Mouse (Mus musculus) limb, embryonic 13.5 days (tissue): ENCODE results near the gene Igbp1. TPM values are rescaled to one million over a fixed set of nuclear protein-coding genes. Genes with fewer than 3 reads are reported as not detected.

Source experiments
- ATAC-seq: fragments of 200-750 bp; cut with Nextera tagmentation; 2 replicates; pipeline ENCODE4 v1.8.0; 2017; ENCODE audit warnings: low read depth, moderate number of reproducible peaks, moderate TSS enrichment; ENCODE audit not compliant: low FRiP score
- H3K27ac ChIP-seq: fragments of 300-500 bp; sonication (generic); 2 replicates; pipeline ENCODE4 v1.5.1; 2015; ENCODE audit warnings: inconsistent platforms, mild to moderate bottlenecking, moderate library complexity
- H3K27me3 ChIP-seq: fragments of 300-500 bp; sonication (generic); 2 replicates; pipeline ENCODE4 v1.6.1; 2015; ENCODE audit warnings: mild to moderate bottlenecking, inconsistent platforms
- H3K36me3 ChIP-seq: fragments of 300-500 bp; sonication (generic); 2 replicates; pipeline ENCODE4 v1.6.1; 2015; ENCODE audit warnings: inconsistent platforms, mild to moderate bottlenecking, moderate library complexity
- H3K4me1 ChIP-seq: fragments of 300-500 bp; sonication (generic); 2 replicates; pipeline ENCODE4 v1.6.1; 2015; ENCODE audit warnings: inconsistent platforms
- H3K4me2 ChIP-seq: fragments of 300-500 bp; sonication (generic); replicated peaks from 2 replicates; pipeline ENCODE4 v1.6.1; 2015; ENCODE audit warnings: inconsistent platforms, mild to moderate bottlenecking, moderate library complexity
- H3K4me3 ChIP-seq: fragments of 300-500 bp; sonication (generic); 2 replicates; pipeline ENCODE4 v1.5.1; 2015; ENCODE audit warnings: moderate library complexity, mild to moderate bottlenecking, inconsistent platforms
- H3K9ac ChIP-seq: fragments of 300-500 bp; sonication (generic); 2 replicates; pipeline ENCODE4 v1.6.1; 2015; ENCODE audit warnings: mild to moderate bottlenecking, inconsistent platforms
- H3K9me3 ChIP-seq: fragments of 300-500 bp; sonication (generic); 2 replicates; pipeline ENCODE4 v1.6.1; 2016; ENCODE audit warnings: inconsistent platforms
- WGBS: fragments of 180-500 bp; shearing (Covaris S2); methylation state at CpG from one replicate; pipeline ENCODE4 v1.1.7; 2015; 5-methylcytosine and 5-hydroxymethylcytosine counted together
- polyA plus RNA-seq: library from polyadenylated mRNA; unstranded; fragments of >200 nt; fragmentation: Nextera tagmentation; extraction: Ambion mirVana; gene quantifications from 2 replicates; pipeline ENCODE4 v1.2.1, GENCODE M21; 2015

Gene Igbp1
- polyA plus RNA-seq, result 37.2 and 40.7 TPM in 2 replicates

DNA sequence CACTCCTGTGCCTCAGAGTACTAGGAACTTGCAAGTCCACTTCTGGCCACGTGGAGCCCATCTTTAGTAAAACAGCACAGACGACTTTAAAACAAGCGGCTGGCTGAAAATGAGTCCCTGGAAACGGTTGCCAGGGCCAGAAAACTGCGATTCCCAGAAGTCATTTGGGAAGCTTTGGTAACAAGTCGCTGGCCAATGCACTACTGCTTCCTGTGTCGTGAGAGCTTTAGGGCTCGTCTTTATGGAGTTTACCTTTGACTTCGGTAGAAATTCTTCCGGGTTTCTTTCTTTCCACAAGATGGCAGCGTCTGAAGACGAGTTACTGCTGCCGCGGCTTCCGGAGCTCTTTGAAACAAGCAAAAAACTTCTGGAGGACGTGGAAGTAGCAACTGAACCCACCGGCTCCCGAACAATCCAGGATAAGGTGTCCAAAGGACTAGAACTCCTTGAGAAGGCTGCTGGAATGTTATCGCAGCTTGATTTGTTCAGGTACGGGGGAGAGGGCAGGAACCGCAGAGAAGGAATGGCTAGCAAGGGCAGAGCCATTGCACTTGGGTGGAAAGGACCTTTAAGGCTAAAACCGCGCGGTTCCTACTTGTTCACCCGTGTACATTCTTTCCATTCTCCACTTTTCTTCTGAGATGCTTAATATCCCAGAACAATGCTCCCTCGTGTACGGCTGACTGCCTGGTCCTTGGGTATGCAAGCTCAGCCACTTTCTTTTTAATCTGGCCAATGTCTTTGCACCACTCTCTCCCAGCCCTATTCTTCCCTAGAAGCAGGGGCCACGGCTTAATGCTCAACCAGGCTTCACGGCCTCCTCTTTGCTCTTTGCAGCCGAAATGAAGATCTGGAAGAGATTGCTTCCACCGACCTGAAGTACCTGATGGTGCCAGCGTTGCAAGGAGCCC is at the start of gene Igbp1:
TSS of gene Igbp1 (plus strand) at position 224 of the 911 bp plus-strand sequence.
- H3K9me3 ChIP-seq, result no peaks in the 10 kb centered on the region
- H3K4me1 ChIP-seq, result peaks cover 8% of the 10 kb centered on the region; the same call in 1 of the 2 replicates
- peak within 1 kb of the TSS; percentile 65 for H3K4me2 ChIP-seq
- peaks cover 21% of the 10 kb centered on the region; the same call in 1 of the 2 replicates for H3K27me3 ChIP-seq
- 16% methylated on average over 32 of the region's 32 CpGs for WGBS
- H3K9ac ChIP-seq, result peak within 1 kb of the TSS; percentile 71
- H3K4me3 ChIP-seq, result peak within 1 kb of the TSS; percentile 61
- peak; percentile 98 for ATAC-seq
- peak within 1 kb of the TSS; percentile 61; the same call in 1 of the 2 replicates for H3K27ac ChIP-seq
- peaks cover 15% of the 10 kb centered on the region for H3K36me3 ChIP-seq

DNA sequence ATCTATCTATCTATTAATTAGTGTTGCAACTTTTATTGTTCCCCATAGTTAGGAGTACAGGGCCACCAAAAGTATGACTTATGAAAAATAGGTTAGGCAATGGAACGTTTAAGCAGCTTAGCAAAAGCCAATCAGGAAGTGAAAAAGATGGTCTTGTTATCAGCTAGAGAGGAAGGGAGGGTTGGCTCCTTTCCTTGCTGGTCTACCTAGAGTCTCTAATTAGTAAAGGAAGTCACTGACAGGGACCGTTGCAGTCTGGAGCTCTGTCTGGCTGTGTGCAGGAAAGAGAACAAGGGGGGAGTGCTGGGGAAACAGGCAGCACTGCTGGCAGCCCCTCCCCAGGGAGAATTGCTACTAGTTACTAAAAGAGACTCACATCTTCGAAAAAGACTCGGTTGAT is 26.0 kb upstream of the Igbp1 start:
- Histone ChIP-seq H3K4me2 (no peak overlapping the region), H3K9me3 (no peaks in the 10 kb centered on the region), H3K27me3 (peaks cover 35% of the 10 kb centered on the region), H3K27ac (no peak overlapping the region), H3K4me3 (no peak overlapping the region), H3K4me1 (no peaks in the 10 kb centered on the region), H3K36me3 (no peaks in the 10 kb centered on the region), H3K9ac (no peak overlapping the region)
- no peak for ATAC-seq
- WGBS, result 76% methylated on average over 4 of the region's 4 CpGs

GRCm38 (mm10) chrX:100470126-100470525 is 24.0 kb upstream of the Igbp1 start:
- H3K4me3 ChIP-seq, result no peak overlapping the region
- no peaks in the 10 kb centered on the region for H3K4me1 ChIP-seq

DNA sequence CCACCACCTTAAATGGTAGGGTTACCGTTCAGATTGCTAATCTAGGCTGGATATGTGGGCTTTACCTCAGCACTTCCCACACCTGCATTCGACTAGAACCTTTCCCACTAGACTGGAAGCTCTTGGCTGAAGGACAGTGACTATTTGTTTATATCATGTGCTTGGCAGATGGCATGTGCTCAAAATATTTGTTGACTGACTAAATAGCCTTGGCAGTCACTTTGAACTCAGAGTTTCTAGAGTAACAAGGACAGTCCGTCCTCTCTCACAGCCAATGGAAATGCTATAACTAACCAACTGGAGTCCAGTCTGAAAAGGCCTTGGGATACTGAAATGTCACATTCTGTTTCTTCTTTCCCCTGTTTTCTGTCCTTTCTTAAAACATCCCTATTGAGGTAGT is 22.6 kb upstream of the Igbp1 start:
- H3K4me1 ChIP-seq, result no peaks in the 10 kb centered on the region
- H3K36me3 ChIP-seq, result no peaks in the 10 kb centered on the region
- H3K27ac ChIP-seq, result no peak overlapping the region
- peaks cover 54% of the 10 kb centered on the region for H3K27me3 ChIP-seq
- H3K4me3 ChIP-seq, result no peak overlapping the region
- H3K9me3 ChIP-seq, result no peaks in the 10 kb centered on the region
- no peak overlapping the region for H3K4me2 ChIP-seq
- no peak for ATAC-seq
- 83% methylated on average over 3 of the region's 3 CpGs for WGBS
- H3K9ac ChIP-seq, result no peak overlapping the region

More at GRCm38 (mm10) chrX:100470126-100470525, 24.0 kb upstream of the Igbp1 start:
- no peaks in the 10 kb centered on the region for H3K9me3 ChIP-seq
- H3K27me3 ChIP-seq, result peaks cover 45% of the 10 kb centered on the region
- H3K9ac ChIP-seq, result no peak overlapping the region
- ATAC-seq, result no peak
- no peak overlapping the region for H3K27ac ChIP-seq
- H3K4me2 ChIP-seq, result no peak overlapping the region
- 79% methylated on average over 3 of the region's 3 CpGs for WGBS
- no peaks in the 10 kb centered on the region for H3K36me3 ChIP-seq

DNA sequence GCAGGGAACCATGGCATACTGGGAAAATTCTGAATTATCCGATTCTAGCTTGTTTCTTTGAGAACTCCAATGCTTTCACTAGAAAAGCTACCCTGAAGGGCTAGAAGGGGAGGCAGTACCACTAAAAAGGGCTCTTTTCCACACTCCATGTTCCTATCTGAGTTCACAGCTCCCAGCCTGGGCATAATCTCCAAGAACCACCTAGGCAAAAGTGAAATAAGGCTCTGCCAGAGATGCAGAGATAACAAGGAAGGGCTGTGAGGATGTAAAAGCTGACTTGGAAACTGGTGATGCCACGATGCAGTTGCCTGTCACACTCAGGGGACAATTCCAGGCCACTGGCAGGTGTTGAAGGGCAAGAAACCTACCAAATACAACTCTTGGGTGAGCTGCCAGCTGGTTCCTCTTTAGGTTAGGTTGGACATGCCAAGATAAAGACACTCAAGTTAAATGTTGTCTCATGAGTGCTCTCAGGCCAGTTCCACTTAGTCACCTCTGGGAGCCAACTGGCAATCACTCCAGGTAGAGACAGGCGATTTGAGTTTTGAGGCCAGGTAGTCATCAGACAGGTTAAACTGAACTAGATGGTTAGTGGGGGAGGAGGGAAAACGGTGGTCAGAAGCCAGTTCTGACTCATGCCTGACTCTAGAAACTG is 18.4 kb upstream of the Igbp1 start:
- Histone ChIP-seq H3K4me2 (no peak overlapping the region), H3K9ac (no peak overlapping the region), H3K27me3 (peaks cover 48% of the 10 kb centered on the region), H3K4me3 (no peak overlapping the region), H3K36me3 (no peaks in the 10 kb centered on the region), H3K27ac (no peak overlapping the region), H3K4me1 (no peaks in the 10 kb centered on the region), H3K9me3 (no peaks in the 10 kb centered on the region)
- WGBS, result 73% methylated on average over 4 of the region's 4 CpGs
- no peak for ATAC-seq

DNA sequence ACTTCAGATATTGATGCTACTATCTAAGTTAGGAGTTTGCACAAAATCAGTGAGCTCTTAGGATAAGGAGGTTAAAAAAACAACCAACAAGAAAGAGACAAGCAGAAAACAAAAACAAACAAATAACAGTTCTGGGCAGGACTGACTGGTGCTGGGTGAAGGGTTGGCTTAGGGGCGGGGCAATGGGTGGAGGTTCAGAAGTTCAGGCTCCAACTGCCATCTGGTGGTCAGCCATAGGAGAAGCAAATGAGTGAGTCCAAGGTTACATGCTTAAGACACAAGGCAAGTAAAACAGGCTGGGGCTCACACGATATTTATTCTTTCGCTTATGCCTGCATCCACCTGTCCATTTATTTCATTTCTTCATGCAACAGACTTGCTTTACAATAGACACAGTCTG is 13.8 kb upstream of the Igbp1 start:
- WGBS, result 30% methylated on average over 3 of the region's 3 CpGs
- no peak overlapping the region for H3K9ac ChIP-seq
- H3K4me1 ChIP-seq, result no peaks in the 10 kb centered on the region
- H3K4me3 ChIP-seq, result no peak overlapping the region
- no peaks in the 10 kb centered on the region for H3K36me3 ChIP-seq
- ATAC-seq, result 0 out of 2 replicates have a peak, but pooled peaks have one; percentile 44
- no peak overlapping the region for H3K27ac ChIP-seq
- H3K4me2 ChIP-seq, result no peak overlapping the region
- no peaks in the 10 kb centered on the region for H3K9me3 ChIP-seq
- H3K27me3 ChIP-seq, result peaks cover 17% of the 10 kb centered on the region; the same call in 1 of the 2 replicates

DNA sequence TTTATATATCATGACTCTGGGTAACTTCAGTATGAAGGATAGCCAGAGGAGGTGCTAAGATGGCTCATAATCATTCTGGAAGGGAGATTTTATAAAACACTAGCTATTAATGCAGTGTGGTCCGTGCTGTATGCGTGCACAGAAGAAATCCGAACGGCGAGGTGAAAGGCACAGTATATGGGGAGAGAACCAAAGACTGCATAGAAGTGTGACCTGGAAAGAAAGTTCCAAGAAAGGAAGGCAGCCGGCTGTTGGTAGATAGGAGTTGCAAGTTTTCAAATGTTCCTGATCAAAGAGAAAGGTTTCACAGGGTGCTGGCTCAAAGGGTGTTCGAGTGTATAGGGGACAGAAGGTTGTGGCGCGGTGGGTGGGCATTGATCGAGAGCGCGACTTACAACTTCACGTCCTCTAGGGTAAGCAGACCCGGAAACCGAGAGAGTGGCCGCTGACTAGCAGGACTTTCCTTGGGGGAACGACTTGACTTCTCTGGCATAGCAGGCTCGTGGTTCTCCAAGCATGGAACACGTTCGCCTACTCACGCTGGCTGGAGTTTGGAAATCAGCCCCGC is 507 bp upstream of the Igbp1 start:
- ATAC-seq, result peak; percentile 65; the same call in 1 of the 2 replicates
- peaks cover 10% of the 10 kb centered on the region for H3K36me3 ChIP-seq

GRCm38 (mm10) chrX:100504175-100504851 is 10.2 kb downstream of the Igbp1 start:
- 85% methylated on average over 5 of the region's 5 CpGs for WGBS
- no peak overlapping the region for H3K9ac ChIP-seq
- peaks cover 13% of the 10 kb centered on the region; the same call in 1 of the 2 replicates for H3K36me3 ChIP-seq
- no peaks in the 10 kb centered on the region for H3K4me1 ChIP-seq
- no peak overlapping the region for H3K27ac ChIP-seq
- H3K27me3 ChIP-seq, result peaks cover 21% of the 10 kb centered on the region; the same call in 1 of the 2 replicates
- no peaks in the 10 kb centered on the region for H3K9me3 ChIP-seq
- no peak for ATAC-seq
- no peak overlapping the region for H3K4me3 ChIP-seq
- H3K4me2 ChIP-seq, result no peak overlapping the region

More for the DNA sequence above, 507 bp upstream of the Igbp1 start:
- Histone ChIP-seq H3K27me3 (peaks cover 22% of the 10 kb centered on the region; the same call in 1 of the 2 replicates), H3K4me1 (peaks cover 8% of the 10 kb centered on the region; the same call in 1 of the 2 replicates), H3K4me3 (peak overlapping the region; percentile 61), H3K9me3 (no peaks in the 10 kb centered on the region), H3K27ac (no peak overlapping the region), H3K9ac (peak overlapping the region; percentile 48), H3K4me2 (peak overlapping the region; percentile 61)
- 18% methylated on average over 22 of the region's 22 CpGs for WGBS

- WGBS, result 90% methylated on average over 4 of the region's 4 CpGs
- Histone ChIP-seq H3K4me2 (no peak overlapping the region), H3K36me3 (peaks cover 14% of the 10 kb centered on the region; the same call in 1 of the 2 replicates), H3K4me3 (no peak overlapping the region), H3K4me1 (no peaks in the 10 kb centered on the region), H3K27ac (no peak overlapping the region), H3K9me3 (no peaks in the 10 kb centered on the region), H3K27me3 (peaks cover 11% of the 10 kb centered on the region; the same call in 1 of the 2 replicates), H3K9ac (no peak overlapping the region)
- no peak for ATAC-seq
Observed at GRCm38 (mm10) chrX:100508164-100508563, 14.1 kb downstream of the Igbp1 start.

GRCm38 (mm10) chrX:100509921-100510320 is 15.8 kb downstream of the Igbp1 start:
- Histone ChIP-seq H3K4me2 (no peak overlapping the region), H3K9me3 (no peaks in the 10 kb centered on the region), H3K27me3 (peaks cover 8% of the 10 kb centered on the region; the same call in 1 of the 2 replicates), H3K4me3 (no peak overlapping the region), H3K4me1 (no peaks in the 10 kb centered on the region), H3K36me3 (peaks cover 12% of the 10 kb centered on the region; the same call in 1 of the 2 replicates), H3K27ac (no peak overlapping the region), H3K9ac (no peak overlapping the region)
- no peak for ATAC-seq
- WGBS, result 29% methylated on average over 3 of the region's 3 CpGs

GRCm38 (mm10) chrX:100516683-100517082 is 22.6 kb downstream of the Igbp1 start:
- H3K4me1 ChIP-seq, result no peaks in the 10 kb centered on the region
- WGBS, result 83% methylated on average over 3 of the region's 3 CpGs
- no peak overlapping the region for H3K4me3 ChIP-seq
- no peak overlapping the region for H3K9ac ChIP-seq
- no peak overlapping the region for H3K27ac ChIP-seq
- H3K27me3 ChIP-seq, result peaks cover 14% of the 10 kb centered on the region; the same call in 1 of the 2 replicates
- no peaks in the 10 kb centered on the region for H3K9me3 ChIP-seq
- no peak overlapping the region for H3K4me2 ChIP-seq
- H3K36me3 ChIP-seq, result 0 out of 2 replicates have a peak, but pooled peaks cover 13% of the 10 kb centered on the region
- ATAC-seq, result no peak
